Mouse (Mus musculus): Measurements from ENCODE around the gene Erf. TPM values are rescaled to one million over a fixed set of nuclear protein-coding genes. Genes with fewer than 3 reads are reported as not detected.

Gene Erf
- polyA plus RNA-seq, 1 experiment from 2014 or later: 20.8 TPM

GRCm38 (mm10) chr7:25232101-25232648 is 18.4 kb downstream of the Erf start:
- WGBS: 62% methylated on average over 5 of the region's 5 CpGs

GRCm38 (mm10) chr7:25230690-25231285 is 19.8 kb downstream of the Erf start:
- 83% methylated on average over 9 of the region's 9 CpGs for WGBS

More at GRCm38 (mm10) chr7:25232101-25232648, 18.4 kb downstream of the Erf start:
- ATAC-seq (ENCODE audit: insufficient number of reproducible peaks, insufficient read depth, low FRiP score, low TSS enrichment): no peak
- H3K9me3 ChIP-seq: no peaks in the 10 kb centered on the region
- peaks cover 17% of the 10 kb centered on the region for H3K4me1 ChIP-seq
- H3K36me3 ChIP-seq: peaks cover 84% of the 10 kb centered on the region
- H3K4me2 ChIP-seq (replicated peaks): no peak overlapping the region
- H3K27ac ChIP-seq: no peak overlapping the region
- no peak overlapping the region for H3K9ac ChIP-seq
- no peak overlapping the region for H3K4me3 ChIP-seq
- no peaks in the 10 kb centered on the region for H3K27me3 ChIP-seq

GRCm38 (mm10) chr7:25227523-25228300 is 22.8 kb downstream of the Erf start:
- H3K4me3 ChIP-seq: no peak overlapping the region
- H3K36me3 ChIP-seq: peaks cover 96% of the 10 kb centered on the region
- WGBS: 88% methylated on average over 1 of the region's 1 CpGs
- H3K27me3 ChIP-seq: no peaks in the 10 kb centered on the region
- no peak overlapping the region for H3K9ac ChIP-seq
- no peak overlapping the region for H3K4me2 ChIP-seq (replicated peaks)
- H3K27ac ChIP-seq: no peak overlapping the region
- no peak for ATAC-seq (ENCODE audit: insufficient number of reproducible peaks, insufficient read depth, low FRiP score, low TSS enrichment)
- no peaks in the 10 kb centered on the region for H3K4me1 ChIP-seq
- H3K9me3 ChIP-seq: no peaks in the 10 kb centered on the region

More at GRCm38 (mm10) chr7:25230690-25231285, 19.8 kb downstream of the Erf start:
- Histone ChIP-seq H3K36me3 (peaks cover 98% of the 10 kb centered on the region), H3K4me3 (no peak overlapping the region), H3K27me3 (no peaks in the 10 kb centered on the region), H3K27ac (no peak overlapping the region), H3K9ac (no peak overlapping the region), H3K4me2 (replicated peaks) (no peak overlapping the region), H3K4me1 (peaks cover 5% of the 10 kb centered on the region), H3K9me3 (no peaks in the 10 kb centered on the region)
- ATAC-seq (ENCODE audit: insufficient number of reproducible peaks, insufficient read depth, low FRiP score, low TSS enrichment): no peak

GRCm38 (mm10) chr7:25222275-25222967 is 28.1 kb downstream of the Erf start:
- Histone ChIP-seq H3K27me3 (no peaks in the 10 kb centered on the region), H3K4me2 (replicated peaks) (peak overlapping the region; percentile 87), H3K9me3 (no peaks in the 10 kb centered on the region), H3K9ac (peak overlapping the region; percentile 78), H3K4me1 (peaks cover 26% of the 10 kb centered on the region), H3K4me3 (peak overlapping the region; percentile 72), H3K27ac (0 out of 2 replicates have a peak overlapping the region, but pooled peaks have one; percentile 91), H3K36me3 (peaks cover 43% of the 10 kb centered on the region)
- ATAC-seq (ENCODE audit: insufficient number of reproducible peaks, insufficient read depth, low FRiP score, low TSS enrichment): no peak
- WGBS: 87% methylated on average over 10 of the region's 10 CpGs

- H3K9ac ChIP-seq: peak within 1 kb of the TSS; percentile 78
- peak within 1 kb of the TSS; percentile 91 for H3K27ac ChIP-seq
- no peaks in the 10 kb centered on the region for H3K9me3 ChIP-seq
- H3K4me3 ChIP-seq: peak within 1 kb of the TSS; percentile 72
- peaks cover 26% of the 10 kb centered on the region for H3K4me1 ChIP-seq
- peaks cover 32% of the 10 kb centered on the region for H3K36me3 ChIP-seq
- ATAC-seq (ENCODE audit: insufficient number of reproducible peaks, insufficient read depth, low FRiP score, low TSS enrichment): peak; percentile 96
- WGBS: under 1% methylated on average over 45 of the region's 45 CpGs
- peak within 1 kb of the TSS; percentile 87 for H3K4me2 ChIP-seq (replicated peaks)
- H3K27me3 ChIP-seq: no peaks in the 10 kb centered on the region
Measured at GRCm38 (mm10) chr7:25221102-25221883, 29.3 kb downstream of the Erf start, which contains the start of gene Zfp526. Gene Zfp526 (plus strand): TSS chr7:25221425.

GRCm38 (mm10) chr7:25220457-25221101 is 30.0 kb downstream of the Erf start, which contains the start of gene Dedd2:
Gene Dedd2 (minus strand): TSS chr7:25220615.
- Histone ChIP-seq H3K27me3 (no peaks in the 10 kb centered on the region), H3K27ac (peak within 1 kb of the TSS; percentile 91), H3K4me1 (peaks cover 26% of the 10 kb centered on the region), H3K9me3 (no peaks in the 10 kb centered on the region), H3K9ac (peak within 1 kb of the TSS; percentile 78), H3K4me3 (peak within 1 kb of the TSS; percentile 72), H3K4me2 (replicated peaks) (peak within 1 kb of the TSS; percentile 87), H3K36me3 (peaks cover 24% of the 10 kb centered on the region)
- WGBS: 9% methylated on average over 20 of the region's 20 CpGs
- no peak for ATAC-seq (ENCODE audit: insufficient number of reproducible peaks, insufficient read depth, low FRiP score, low TSS enrichment)

- H3K27me3 ChIP-seq: no peaks in the 10 kb centered on the region
- H3K4me1 ChIP-seq: peaks cover 26% of the 10 kb centered on the region
- H3K36me3 ChIP-seq: peaks cover 18% of the 10 kb centered on the region
- H3K9ac ChIP-seq: peak overlapping the region; percentile 78
- peak; percentile 25 for ATAC-seq (ENCODE audit: insufficient number of reproducible peaks, insufficient read depth, low FRiP score, low TSS enrichment)
- 3% methylated on average over 31 of the region's 31 CpGs for WGBS
- H3K4me2 ChIP-seq (replicated peaks): peak overlapping the region; percentile 87
- peak overlapping the region; percentile 91 for H3K27ac ChIP-seq
- peak overlapping the region; percentile 72 for H3K4me3 ChIP-seq
- H3K9me3 ChIP-seq: no peaks in the 10 kb centered on the region
Measured at GRCm38 (mm10) chr7:25219756-25220456, 30.7 kb downstream of the Erf start.

- Histone ChIP-seq H3K4me3 (peak overlapping the region; percentile 72), H3K9ac (peak overlapping the region; percentile 70), H3K4me1 (peaks cover 26% of the 10 kb centered on the region), H3K27ac (peak overlapping the region; percentile 57), H3K36me3 (peaks cover 12% of the 10 kb centered on the region), H3K27me3 (no peaks in the 10 kb centered on the region), H3K9me3 (no peaks in the 10 kb centered on the region), H3K4me2 (replicated peaks) (peak overlapping the region; percentile 87)
- no peak; the same call in 1 of the 2 replicates for ATAC-seq (ENCODE audit: insufficient number of reproducible peaks, insufficient read depth, low FRiP score, low TSS enrichment)
- WGBS: under 1% methylated on average over 16 of the region's 16 CpGs
Measured at GRCm38 (mm10) chr7:25219416-25219750, 31.2 kb downstream of the Erf start.

GRCm38 (mm10) chr7:25218705-25219415 is 31.7 kb downstream of the Erf start:
- peak overlapping the region; percentile 72 for H3K4me3 ChIP-seq
- no peaks in the 10 kb centered on the region for H3K27me3 ChIP-seq
- under 1% methylated on average over 53 of the region's 53 CpGs for WGBS
- H3K9ac ChIP-seq: peak overlapping the region; percentile 70
- no peaks in the 10 kb centered on the region for H3K9me3 ChIP-seq
- H3K4me1 ChIP-seq: peaks cover 26% of the 10 kb centered on the region
- peaks cover 7% of the 10 kb centered on the region; the same call in 1 of the 2 replicates for H3K36me3 ChIP-seq
- H3K4me2 ChIP-seq (replicated peaks): peak overlapping the region; percentile 87
- peak overlapping the region; percentile 57 for H3K27ac ChIP-seq
- no peak for ATAC-seq (ENCODE audit: insufficient number of reproducible peaks, insufficient read depth, low FRiP score, low TSS enrichment)
